Mouse (Mus musculus): ENCODE results near the gene Ces3b. TPM values are rescaled to one million over a fixed set of nuclear protein-coding genes. Genes with fewer than 3 reads are reported as not detected.
"Not testable (repeated sequence)": the region's sequence is repeated elsewhere in the genome, so short reads cannot be mapped to it uniquely, and the experiment has no call there.

Ces3b gene
- polyA plus RNA-seq, 1 experiment from 2014 or later: not detected

- H3K27me3 ChIP-seq: no peaks in the 10 kb centered on the region
- H3K36me3 ChIP-seq: no peaks in the 10 kb centered on the region
- WGBS: 59% methylated on average over 5 of the region's 5 CpGs
- H3K27ac ChIP-seq: no peak overlapping the region
- H3K9ac ChIP-seq: no peak overlapping the region
- ATAC-seq (ENCODE audit: borderline replicate concordance, extremely low read depth, low FRiP score, low TSS enrichment): no peak
- H3K4me1 ChIP-seq: no peaks in the 10 kb centered on the region
- H3K4me2 ChIP-seq: no peak overlapping the region
- H3K9me3 ChIP-seq: no peaks in the 10 kb centered on the region
- H3K4me3 ChIP-seq: no peak overlapping the region
These were observed 2.7 kb upstream of the Ces3b start for GRCm38 (mm10) chr8:105080814-105081336.

GRCm38 (mm10) chr8:105088166-105088565 lies 4.6 kb downstream of the Ces3b start:
- H3K4me1 ChIP-seq; H3K27me3 ChIP-seq; H3K4me2 ChIP-seq; H3K27ac ChIP-seq; H3K4me3 ChIP-seq; H3K9ac ChIP-seq; H3K9me3 ChIP-seq; H3K36me3 ChIP-seq; ATAC-seq (ENCODE audit: borderline replicate concordance, extremely low read depth, low FRiP score, low TSS enrichment): not testable (repeated sequence)
- WGBS: 77% methylated on average over 5 of the region's 5 CpGs

- WGBS: 58% methylated on average over 4 of the region's 4 CpGs
- no peaks in the 10 kb centered on the region for H3K36me3 ChIP-seq
- no peaks in the 10 kb centered on the region for H3K9me3 ChIP-seq
- H3K27me3 ChIP-seq: no peaks in the 10 kb centered on the region
- H3K4me3 ChIP-seq: no peak overlapping the region
- H3K9ac ChIP-seq: no peak overlapping the region
- H3K4me1 ChIP-seq: no peaks in the 10 kb centered on the region
- H3K4me2 ChIP-seq: no peak overlapping the region
- no peak overlapping the region for H3K27ac ChIP-seq
- ATAC-seq (ENCODE audit: borderline replicate concordance, extremely low read depth, low FRiP score, low TSS enrichment): no peak
These were observed 5.0 kb downstream of the Ces3b start for GRCm38 (mm10) chr8:105088581-105088980.

GRCm38 (mm10) chr8:105093992-105094391 lies 10.4 kb downstream of the Ces3b start:
- H3K27ac ChIP-seq: no peak overlapping the region
- no peak overlapping the region for H3K4me2 ChIP-seq
- H3K9me3 ChIP-seq: no peaks in the 10 kb centered on the region
- 0 out of 2 replicates have a peak, but pooled peaks have one; percentile 3 for ATAC-seq (ENCODE audit: borderline replicate concordance, extremely low read depth, low FRiP score, low TSS enrichment)
- no peaks in the 10 kb centered on the region for H3K27me3 ChIP-seq
- H3K4me3 ChIP-seq: no peak overlapping the region
- H3K36me3 ChIP-seq: no peaks in the 10 kb centered on the region
- H3K9ac ChIP-seq: no peak overlapping the region
- WGBS: 83% methylated on average over 2 of the region's 3 CpGs
- H3K4me1 ChIP-seq: no peaks in the 10 kb centered on the region

- not testable (repeated sequence) for H3K36me3 ChIP-seq; H3K4me3 ChIP-seq; ATAC-seq (ENCODE audit: borderline replicate concordance, extremely low read depth, low FRiP score, low TSS enrichment); H3K27me3 ChIP-seq; H3K9ac ChIP-seq; H3K9me3 ChIP-seq; H3K4me1 ChIP-seq; H3K4me2 ChIP-seq; H3K27ac ChIP-seq
- 74% methylated on average over 4 of the region's 4 CpGs for WGBS
These were observed 18.7 kb downstream of the Ces3b start for GRCm38 (mm10) chr8:105102101-105102785.

GRCm38 (mm10) chr8:105103701-105104100 lies 20.1 kb downstream of the Ces3b start:
- not testable (repeated sequence) for H3K4me1 ChIP-seq; H3K4me3 ChIP-seq; H3K27me3 ChIP-seq; H3K9me3 ChIP-seq; H3K9ac ChIP-seq; ATAC-seq (ENCODE audit: borderline replicate concordance, extremely low read depth, low FRiP score, low TSS enrichment); H3K36me3 ChIP-seq; H3K27ac ChIP-seq; H3K4me2 ChIP-seq
- WGBS: 73% methylated on average over 5 of the region's 5 CpGs

GRCm38 (mm10) chr8:105104220-105104619 lies 20.7 kb downstream of the Ces3b start:
- no peaks in the 10 kb centered on the region for H3K27me3 ChIP-seq
- no peak overlapping the region for H3K9ac ChIP-seq
- ATAC-seq (ENCODE audit: borderline replicate concordance, extremely low read depth, low FRiP score, low TSS enrichment): no peak
- 72% methylated on average over 3 of the region's 3 CpGs for WGBS
- no peak overlapping the region for H3K4me2 ChIP-seq
- no peaks in the 10 kb centered on the region for H3K4me1 ChIP-seq
- H3K36me3 ChIP-seq: no peaks in the 10 kb centered on the region
- H3K27ac ChIP-seq: no peak overlapping the region
- H3K4me3 ChIP-seq: no peak overlapping the region
- H3K9me3 ChIP-seq: no peaks in the 10 kb centered on the region

GRCm38 (mm10) chr8:105129864-105130263 lies 46.3 kb downstream of the Ces3b start:
- ATAC-seq (ENCODE audit: borderline replicate concordance, extremely low read depth, low FRiP score, low TSS enrichment): no peak
- H3K36me3 ChIP-seq: no peaks in the 10 kb centered on the region
- no peak overlapping the region for H3K4me2 ChIP-seq

GRCm38 (mm10) chr8:105131509-105131908 lies 48.0 kb downstream of the Ces3b start, which contains the start of gene Ces4a:
TSS of gene Ces4a (plus strand) at chr8:105131800.
- 74% methylated on average over 5 of the region's 5 CpGs for WGBS
- Histone ChIP-seq H3K4me2 (no peak within 1 kb of the TSS), H3K9ac (no peak within 1 kb of the TSS), H3K27me3 (no peaks in the 10 kb centered on the region), H3K27ac (no peak within 1 kb of the TSS), H3K9me3 (no peaks in the 10 kb centered on the region), H3K4me1 (no peaks in the 10 kb centered on the region), H3K36me3 (no peaks in the 10 kb centered on the region), H3K4me3 (no peak within 1 kb of the TSS)
- ATAC-seq (ENCODE audit: borderline replicate concordance, extremely low read depth, low FRiP score, low TSS enrichment): no peak

More at GRCm38 (mm10) chr8:105129864-105130263, 46.3 kb downstream of the Ces3b start:
- Histone ChIP-seq H3K27me3 (no peaks in the 10 kb centered on the region), H3K4me1 (no peaks in the 10 kb centered on the region), H3K27ac (no peak overlapping the region), H3K4me3 (no peak overlapping the region), H3K9me3 (no peaks in the 10 kb centered on the region), H3K9ac (no peak overlapping the region)
- WGBS: 72% methylated on average over 9 of the region's 9 CpGs

- no peak overlapping the region for H3K4me2 ChIP-seq
- ATAC-seq (ENCODE audit: borderline replicate concordance, extremely low read depth, low FRiP score, low TSS enrichment): no peak
These were observed 54.9 kb downstream of the Ces3b start for GRCm38 (mm10) chr8:105138423-105138822.

GRCm38 (mm10) chr8:105142395-105142794 lies 58.8 kb downstream of the Ces3b start:
- ATAC-seq (ENCODE audit: borderline replicate concordance, extremely low read depth, low FRiP score, low TSS enrichment): no peak
- Histone ChIP-seq H3K36me3 (no peaks in the 10 kb centered on the region), H3K4me2 (peak overlapping the region; percentile 7; the same call in 1 of the 2 replicates), H3K4me1 (no peaks in the 10 kb centered on the region), H3K4me3 (no peak overlapping the region), H3K9me3 (no peaks in the 10 kb centered on the region), H3K27me3 (no peaks in the 10 kb centered on the region), H3K27ac (no peak overlapping the region), H3K9ac (no peak overlapping the region)
- 29% methylated on average over 19 of the region's 19 CpGs for WGBS

More at GRCm38 (mm10) chr8:105138423-105138822, 54.9 kb downstream of the Ces3b start:
- no peaks in the 10 kb centered on the region for H3K9me3 ChIP-seq
- WGBS: 24% methylated on average over 4 of the region's 4 CpGs
- no peaks in the 10 kb centered on the region for H3K27me3 ChIP-seq
- no peak overlapping the region for H3K27ac ChIP-seq
- H3K4me1 ChIP-seq: no peaks in the 10 kb centered on the region
- H3K9ac ChIP-seq: no peak overlapping the region
- no peak overlapping the region for H3K4me3 ChIP-seq
- H3K36me3 ChIP-seq: no peaks in the 10 kb centered on the region
